29 mouse cellular contexts compared by ENCODE assay signal in genomic region chr9:117172526-117172925, GRCm38 (mm10).
A peak's percentile ranks its signal among the peaks of the same experiment; 100 is the strongest.
DNase-seq lines count a peak whose midpoint lies in the region; ATAC-seq lines count a peak whose summit lies in the region.
"Had no signal": no experiment of that assay in that cellular context is flagged by ENCODE, and none has a peak within 500 bp of the region (broad histone marks: within the 10 kb centered on the region; RNA-seq: fewer than 3 reads in every experiment).

No protein-coding gene starts in this region.

- peaks cover 12% of the 10 kb centered on the region for H3K4me1 ChIP-seq in limb, embryonic 11.5 days (ENCODE audit: control insufficient read depth, insufficient read depth, low read length)
- peaks cover 31% of the 10 kb centered on the region for H3K4me1 ChIP-seq in limb, embryonic 10.5 days
- peaks cover 10% of the 10 kb centered on the region; the same call in 1 of the 2 replicates for H3K4me1 ChIP-seq in intestine, embryonic 15.5 days (replicated peaks)
- H3K4me1 ChIP-seq: embryonic facial prominence, embryonic 15.5 days had no signal

- H3K9ac ChIP-seq in limb, embryonic 11.5 days (ENCODE audit: low read length) = no peak overlapping the region
- no peak overlapping the region for H3K9ac ChIP-seq in intestine, embryonic 15.5 days
- H3K9ac ChIP-seq: embryonic facial prominence, embryonic 12.5 days; embryonic facial prominence, embryonic 15.5 days; heart, embryonic 12.5 days; heart, embryonic 15.5 days; hindbrain, embryonic 13.5 days had no signal

- DNase-seq in limb, embryonic 11.5 days (ENCODE audit: low spot score) = no peak
- no peak for DNase-seq in limb, embryonic 10.5 days (ENCODE audit: low spot score)
- DNase-seq in large intestine, adult 2 months (ENCODE audit: low read depth, low spot score) = peak; percentile 67
- DNase-seq in left cerebral cortex, postnatal 4 days = no peak
- DNase-seq in ovary, postnatal 10 days (ENCODE audit: low spot score) = no peak
- no peak for DNase-seq in lung, postnatal 4 days
- DNase-seq: adrenal gland, adult 2 months; adrenal gland, postnatal 14 days; B cell, adult 2 months; cerebellum, adult 11 months; cerebellum, adult 8-10 months; cerebellum, postnatal 10 days; cerebellum, postnatal 36 days; gastrocnemius, postnatal 25 days; heart, adult 18-20 months; heart, postnatal 10 days; heart, postnatal 36 days had no signal

- no peaks in the 10 kb centered on the region for H3K27me3 ChIP-seq in limb, embryonic 11.5 days (ENCODE audit: control insufficient read depth, insufficient read depth, low read length)
- H3K27me3 ChIP-seq in limb, embryonic 10.5 days (ENCODE audit: low read depth, poor library complexity, severe bottlenecking) = no peaks in the 10 kb centered on the region
- no peaks in the 10 kb centered on the region for H3K27me3 ChIP-seq in intestine, embryonic 15.5 days (replicated peaks)
- H3K27me3 ChIP-seq: CH12.LX; embryonic facial prominence, embryonic 12.5 days; embryonic facial prominence, embryonic 15.5 days; heart, embryonic 12.5 days; heart, embryonic 15.5 days; hindbrain, embryonic 13.5 days; Patski had no signal

- no peaks in the 10 kb centered on the region for H3K9me3 ChIP-seq in limb, embryonic 11.5 days (ENCODE audit: control insufficient read depth, low read length)
- H3K9me3 ChIP-seq in limb, embryonic 10.5 days (replicated peaks) = peaks cover 2% of the 10 kb centered on the region; the same call in 1 of the 2 replicates
- no peaks in the 10 kb centered on the region for H3K9me3 ChIP-seq in intestine, embryonic 15.5 days
- H3K9me3 ChIP-seq: embryonic facial prominence, embryonic 12.5 days; embryonic facial prominence, embryonic 15.5 days; heart, embryonic 12.5 days; heart, embryonic 15.5 days; hindbrain, embryonic 13.5 days had no signal

- 45% methylated on average over 7 of the region's 7 CpGs for WGBS in limb, embryonic 11.5 days
- 48% methylated on average over 7 of the region's 7 CpGs for WGBS in limb, embryonic 10.5 days
- 52% methylated on average over 7 of the region's 7 CpGs for WGBS in intestine, embryonic 15.5 days
- 40% methylated on average over 7 of the region's 7 CpGs for WGBS in large intestine, adult 2 months

- no peak overlapping the region for H3K4me3 ChIP-seq in limb, embryonic 11.5 days (ENCODE audit: low read depth, low read length)
- no peak overlapping the region for H3K4me3 ChIP-seq in limb, embryonic 10.5 days
- H3K4me3 ChIP-seq in intestine, embryonic 15.5 days (replicated peaks) = no peak overlapping the region
- H3K4me3 ChIP-seq: embryonic facial prominence, embryonic 12.5 days; embryonic facial prominence, embryonic 15.5 days; heart, embryonic 12.5 days; heart, embryonic 15.5 days; hindbrain, embryonic 10.5 days; hindbrain, embryonic 13.5 days had no signal

- no peak overlapping the region for H3K27ac ChIP-seq in limb, embryonic 11.5 days (replicated peaks; ENCODE audit: low read depth, low read length)
- H3K27ac ChIP-seq in limb, embryonic 10.5 days = no peak overlapping the region
- no peak overlapping the region for H3K27ac ChIP-seq in intestine, embryonic 15.5 days
- H3K27ac ChIP-seq: embryonic facial prominence, embryonic 12.5 days; embryonic facial prominence, embryonic 15.5 days; heart, embryonic 15.5 days; hindbrain, embryonic 10.5 days; hindbrain, embryonic 13.5 days had no signal

- H3K36me3 ChIP-seq in limb, embryonic 11.5 days (ENCODE audit: control insufficient read depth, insufficient read depth, low read length) = no peaks in the 10 kb centered on the region
- peaks cover 14% of the 10 kb centered on the region; the same call in 1 of the 2 replicates for H3K36me3 ChIP-seq in limb, embryonic 10.5 days
- no peaks in the 10 kb centered on the region for H3K36me3 ChIP-seq in intestine, embryonic 15.5 days
- H3K36me3 ChIP-seq: embryonic facial prominence, embryonic 12.5 days; embryonic facial prominence, embryonic 15.5 days; G1E; heart, embryonic 12.5 days; heart, embryonic 15.5 days; hindbrain, embryonic 10.5 days; hindbrain, embryonic 13.5 days had no signal

- no peak for ATAC-seq in limb, embryonic 11.5 days (ENCODE audit: insufficient number of reproducible peaks, low FRiP score, low TSS enrichment, low read depth)
- peak; percentile 89 for ATAC-seq in intestine, embryonic 15.5 days
- ATAC-seq: forebrain, embryonic 14.5 days; hindbrain, embryonic 16.5 days; Patski had no signal

- intact Hi-C loops in left cerebral cortex, postnatal 4 days (cut with DNase I) = no loop called here

- H3K4me2 ChIP-seq in limb, embryonic 11.5 days (ENCODE audit: low read depth, severe bottlenecking) = peak overlapping the region; percentile 3; the same call in 1 of the 2 replicates
- no peak overlapping the region for H3K4me2 ChIP-seq in intestine, embryonic 15.5 days (replicated peaks)
- H3K4me2 ChIP-seq: embryonic facial prominence, embryonic 12.5 days; embryonic facial prominence, embryonic 15.5 days; heart, embryonic 12.5 days; heart, embryonic 15.5 days; hindbrain, embryonic 13.5 days had no signal
